Mouse (Mus musculus): ENCODE measurements around the gene Nrip3.

- TF ChIP-seq TAL1 (IDR thresholded peaks at IDR 0.05; ENCODE audit: low read length) (no peak), GATA1 (IDR thresholded peaks at IDR 0.05; ENCODE audit: low read length) (no peak)
Measured at GRCm38 (mm10) chr7:109768699-109769383, 13.0 kb downstream of the Nrip3 start.

Measured in erythroblast, embryonic 14.5 days (primary cell).